Mouse (Mus musculus): ENCODE measurements around the gene Tgtp2. TPM values are rescaled to one million over a fixed set of nuclear protein-coding genes. Genes with fewer than 3 reads are reported as not detected.

The Tgtp2 gene
- total and polyA plus RNA-seq, 3 experiments = 0.26 to 23.1 (median 10.0) TPM

DNA sequence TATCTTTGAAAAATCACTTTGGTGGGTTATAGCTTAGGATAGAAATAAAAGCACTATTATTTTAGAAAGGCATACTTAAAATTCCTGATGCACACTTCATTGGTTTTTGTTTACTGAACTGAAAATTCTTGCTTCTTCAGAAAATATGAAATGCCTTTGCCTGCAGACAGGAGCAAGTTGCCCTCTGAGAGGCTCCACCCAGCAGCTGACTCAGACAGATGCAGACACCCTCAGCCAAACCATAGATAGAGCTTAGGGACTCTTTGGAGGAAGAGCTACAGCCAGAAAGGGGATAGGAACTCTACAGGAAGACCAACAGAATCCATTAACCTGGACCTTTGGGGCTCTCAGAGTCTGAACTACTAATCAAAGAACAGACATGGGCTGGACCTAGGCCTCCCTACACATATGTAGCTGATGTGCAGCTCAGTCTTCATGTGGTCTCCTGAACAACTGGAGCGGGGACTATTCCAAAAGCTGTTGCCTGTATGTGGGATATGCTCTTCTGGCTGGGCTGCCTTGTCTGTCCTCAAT, 28.1 kb upstream of the Tgtp2 start:
- peaks cover 34% of the 10 kb centered on the region for H3K36me3 ChIP-seq (replicated peaks)
- TF ChIP-seq GATA2 (IDR thresholded peaks at IDR 0.05; ENCODE audit: borderline replicate concordance, low read depth, low read length) (no peak), CTCF (IDR thresholded peaks at IDR 0.05; ENCODE audit: low read depth, low read length) (no peak), GATA1 (IDR thresholded peaks at IDR 0.05; ENCODE audit: borderline replicate concordance, low read length) (no peak), POLR2AphosphoS5 (IDR thresholded peaks at IDR 0.05; ENCODE audit: insufficient replicate concordance, low read depth, low read length) (no peak), TAL1 (conservative IDR thresholded peaks at IDR 0.05; ENCODE audit: low read depth, low read length) (no peak)
- H3K9me3 ChIP-seq (replicated peaks) = no peaks in the 10 kb centered on the region
- ATAC-seq (ENCODE audit: extremely low read depth, insufficient number of reproducible peaks, low FRiP score, poor library complexity, severe bottlenecking) (no peak), DNase-seq (ENCODE audit: low spot score) (no peak)
- H3K4me3 ChIP-seq (ENCODE audit: low read depth, low read length) = no peak overlapping the region
- peaks cover 73% of the 10 kb centered on the region for H3K4me1 ChIP-seq (ENCODE audit: insufficient read depth, low read depth, low read length)
- no peaks in the 10 kb centered on the region for H3K27me3 ChIP-seq (ENCODE audit: insufficient read depth, low read length)

GRCm38 (mm10) chr11:49091171-49091570, 27.2 kb upstream of the Tgtp2 start:
- DNase-seq (ENCODE audit: low spot score) = no peak
- Histone ChIP-seq H3K4me3 (ENCODE audit: low read depth, low read length) (peak overlapping the region; percentile 8; the same call in 1 of the 2 replicates), H3K27me3 (ENCODE audit: insufficient read depth, low read length) (no peaks in the 10 kb centered on the region)

GRCm38 (mm10) chr11:49090551-49090950, 26.5 kb upstream of the Tgtp2 start:
- TF ChIP-seq GATA2 (IDR thresholded peaks at IDR 0.05; ENCODE audit: borderline replicate concordance, low read depth, low read length) = no peak
- no peak for TF ChIP-seq GATA1 (IDR thresholded peaks at IDR 0.05; ENCODE audit: borderline replicate concordance, low read length)
- TF ChIP-seq CTCF (IDR thresholded peaks at IDR 0.05; ENCODE audit: low read depth, low read length) = no peak
- no peak for TF ChIP-seq POLR2AphosphoS5 (IDR thresholded peaks at IDR 0.05; ENCODE audit: insufficient replicate concordance, low read depth, low read length)
- no peak for TF ChIP-seq TAL1 (conservative IDR thresholded peaks at IDR 0.05; ENCODE audit: low read depth, low read length)
- ATAC-seq (ENCODE audit: extremely low read depth, insufficient number of reproducible peaks, low FRiP score, poor library complexity, severe bottlenecking) = no peak
- no peaks in the 10 kb centered on the region for H3K9me3 ChIP-seq (replicated peaks)

More at GRCm38 (mm10) chr11:49091171-49091570, 27.2 kb upstream of the Tgtp2 start:
- ATAC-seq (ENCODE audit: extremely low read depth, insufficient number of reproducible peaks, low FRiP score, poor library complexity, severe bottlenecking) = no peak
- Histone ChIP-seq H3K9me3 (replicated peaks) (no peaks in the 10 kb centered on the region), H3K36me3 (replicated peaks) (peaks cover 26% of the 10 kb centered on the region), H3K4me1 (ENCODE audit: insufficient read depth, low read depth, low read length) (peaks cover 74% of the 10 kb centered on the region)
- TF ChIP-seq POLR2AphosphoS5 (IDR thresholded peaks at IDR 0.05; ENCODE audit: insufficient replicate concordance, low read depth, low read length) (no peak), TAL1 (conservative IDR thresholded peaks at IDR 0.05; ENCODE audit: low read depth, low read length) (no peak), GATA1 (IDR thresholded peaks at IDR 0.05; ENCODE audit: borderline replicate concordance, low read length) (no peak), CTCF (IDR thresholded peaks at IDR 0.05; ENCODE audit: low read depth, low read length) (no peak), GATA2 (IDR thresholded peaks at IDR 0.05; ENCODE audit: borderline replicate concordance, low read depth, low read length) (no peak)

DNA sequence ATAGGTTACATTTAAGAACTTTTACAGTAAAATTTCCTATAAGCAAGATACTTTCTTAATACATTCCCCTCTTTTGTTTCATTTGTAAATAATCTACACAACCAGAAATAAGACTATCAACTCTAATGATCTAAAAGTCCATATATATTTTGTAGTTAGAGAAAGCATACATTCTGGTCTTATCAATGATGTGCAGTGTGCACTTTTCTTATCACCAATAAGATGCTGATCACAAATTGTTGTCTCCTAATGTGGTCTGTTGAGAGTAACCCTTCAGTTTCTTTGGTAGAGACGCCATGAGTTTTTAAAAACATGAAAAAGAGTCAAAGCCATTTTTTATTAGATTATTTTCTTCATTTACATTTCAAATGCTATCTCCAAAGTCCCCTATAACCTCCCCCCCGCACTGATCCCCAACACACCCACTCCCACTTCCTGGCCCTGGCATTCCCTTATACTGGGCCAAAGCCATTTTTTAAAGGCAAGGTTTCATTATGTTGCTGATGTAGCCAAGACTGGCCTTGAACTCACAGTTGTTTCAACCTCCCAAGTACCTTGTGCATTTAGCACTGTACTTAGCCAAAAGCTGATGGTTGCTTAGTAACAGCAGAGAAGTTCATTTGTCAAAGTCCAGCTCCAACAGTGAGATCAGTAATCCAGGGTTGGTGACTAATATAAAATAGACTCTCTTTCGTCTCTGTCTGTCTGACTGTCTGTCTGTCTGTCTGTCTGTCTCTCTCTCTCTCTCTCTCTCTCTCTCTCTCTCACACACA, 25.9 kb upstream of the Tgtp2 start:
- Histone ChIP-seq H3K27me3 (ENCODE audit: insufficient read depth, low read length) (no peaks in the 10 kb centered on the region), H3K4me3 (ENCODE audit: low read depth, low read length) (no peak overlapping the region; the same call in 1 of the 2 replicates), H3K4me1 (ENCODE audit: insufficient read depth, low read depth, low read length) (peaks cover 81% of the 10 kb centered on the region), H3K36me3 (replicated peaks) (peaks cover 14% of the 10 kb centered on the region), H3K9me3 (replicated peaks) (no peaks in the 10 kb centered on the region)
- TF ChIP-seq TAL1 (conservative IDR thresholded peaks at IDR 0.05; ENCODE audit: low read depth, low read length) (peak; percentile 58), CTCF (IDR thresholded peaks at IDR 0.05; ENCODE audit: low read depth, low read length) (no peak)
- DNase-seq (ENCODE audit: low spot score) (no peak), ATAC-seq (ENCODE audit: extremely low read depth, insufficient number of reproducible peaks, low FRiP score, poor library complexity, severe bottlenecking) (peak; percentile 40)

More at GRCm38 (mm10) chr11:49090551-49090950, 26.5 kb upstream of the Tgtp2 start:
- Histone ChIP-seq H3K4me3 (ENCODE audit: low read depth, low read length) (no peak overlapping the region), H3K4me1 (ENCODE audit: insufficient read depth, low read depth, low read length) (peaks cover 76% of the 10 kb centered on the region), H3K36me3 (replicated peaks) (peaks cover 20% of the 10 kb centered on the region), H3K27me3 (ENCODE audit: insufficient read depth, low read length) (no peaks in the 10 kb centered on the region)
- no peak for DNase-seq (ENCODE audit: low spot score)

DNA sequence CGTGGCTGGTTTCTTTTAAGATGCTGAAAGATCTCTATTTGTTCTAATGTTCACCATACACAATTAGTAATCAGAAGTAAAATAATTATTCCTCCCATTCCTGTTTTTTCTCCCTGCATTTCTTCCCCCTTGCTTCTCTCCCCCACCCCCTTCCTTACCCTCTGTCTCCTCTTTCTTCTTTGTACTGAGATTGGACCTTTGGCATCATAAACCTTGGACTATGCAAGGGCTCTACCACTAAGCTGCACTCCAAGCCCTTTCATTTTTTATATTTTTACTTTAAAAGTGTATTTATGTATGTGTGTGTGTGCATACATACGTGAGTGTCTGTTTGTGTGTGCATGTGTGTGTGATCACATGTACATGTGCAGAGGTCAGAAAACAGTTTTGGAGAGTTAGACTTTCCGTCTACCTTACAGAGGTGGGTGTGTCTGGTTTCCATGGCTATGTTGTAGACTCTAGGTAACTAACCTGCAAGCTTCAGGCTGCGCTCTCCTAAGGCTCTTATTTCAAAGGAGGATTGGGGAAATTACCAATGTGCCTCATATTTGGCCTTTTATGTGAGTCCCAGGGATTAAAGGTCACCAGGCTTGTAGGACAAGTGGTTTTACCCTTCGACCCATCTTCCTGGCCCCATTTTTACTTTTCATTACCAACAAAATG, 25.1 kb upstream of the Tgtp2 start:
- Histone ChIP-seq H3K4me3 (ENCODE audit: low read depth, low read length) (peak overlapping the region; percentile 72; the same call in 1 of the 2 replicates), H3K9me3 (replicated peaks) (no peaks in the 10 kb centered on the region), H3K36me3 (replicated peaks) (peaks cover 11% of the 10 kb centered on the region), H3K4me1 (ENCODE audit: insufficient read depth, low read depth, low read length) (peaks cover 86% of the 10 kb centered on the region), H3K27me3 (ENCODE audit: insufficient read depth, low read length) (no peaks in the 10 kb centered on the region)
- DNase-seq (ENCODE audit: low spot score) (no peak), ATAC-seq (ENCODE audit: extremely low read depth, insufficient number of reproducible peaks, low FRiP score, poor library complexity, severe bottlenecking) (no peak)
- TF ChIP-seq CTCF (IDR thresholded peaks at IDR 0.05; ENCODE audit: low read depth, low read length) = no peak
- no peak for TF ChIP-seq GATA1 (IDR thresholded peaks at IDR 0.05; ENCODE audit: borderline replicate concordance, low read length)
- TF ChIP-seq GATA2 (IDR thresholded peaks at IDR 0.05; ENCODE audit: borderline replicate concordance, low read depth, low read length) = no peak
- TF ChIP-seq TAL1 (conservative IDR thresholded peaks at IDR 0.05; ENCODE audit: low read depth, low read length) = no peak
- no peak for TF ChIP-seq POLR2AphosphoS5 (IDR thresholded peaks at IDR 0.05; ENCODE audit: insufficient replicate concordance, low read depth, low read length)

Measured in G1E (cell line).